Mouse (Mus musculus): ENCODE results near the gene Gpd1.

GRCm38 (mm10) chr15:99690924-99691323, 26.4 kb upstream of the Gpd1 start:
- TF ChIP-seq CTCF (IDR thresholded peaks at IDR 0.05; ENCODE audit: low read depth): no peak
- TF ChIP-seq EP300 (IDR thresholded peaks at IDR 0.05; ENCODE audit: low read depth): no peak
